Mouse (Mus musculus): Measurements from ENCODE around the gene Il16. TPM values are rescaled to one million over a fixed set of nuclear protein-coding genes. Genes with fewer than 3 reads are reported as not detected.

Gene Il16
- polyA plus RNA-seq, 1 experiment: 0.11 TPM

- H3ac ChIP-seq (ENCODE audit: control insufficient read depth, insufficient read length): no peak overlapping the region
- H3K27me3 ChIP-seq (ENCODE audit: control insufficient read depth, insufficient read depth, insufficient read length): no peaks in the 10 kb centered on the region
- H3K4me3 ChIP-seq: no peak overlapping the region
- no peak for TF ChIP-seq POLR2A (IDR thresholded peaks at IDR 0.05; ENCODE audit: insufficient read length, low read depth)
- TF ChIP-seq POLR2AphosphoS2 (IDR thresholded peaks at IDR 0.05; ENCODE audit: insufficient read length, low read depth): no peak
- no peak for TF ChIP-seq E2F4 (IDR thresholded peaks at IDR 0.05; ENCODE audit: insufficient read depth)
- TF ChIP-seq REST (IDR thresholded peaks at IDR 0.05; ENCODE audit: insufficient read depth, insufficient read length): no peak
- no peak for TF ChIP-seq MAX (IDR thresholded peaks at IDR 0.05; ENCODE audit: low read depth)
- TF ChIP-seq CEBPB (IDR thresholded peaks at IDR 0.05; ENCODE audit: insufficient read depth, poor library complexity, severe bottlenecking): no peak
- no peak for TF ChIP-seq USF1 (IDR thresholded peaks at IDR 0.05; ENCODE audit: low read depth)
- TF ChIP-seq MYOG (IDR thresholded peaks at IDR 0.05; ENCODE audit: control insufficient read depth in 1 of 3, insufficient read depth in 1 of 3, insufficient read length in 2 of 3, low read depth in 2 of 3): no peak
- TF ChIP-seq TCF12 (IDR thresholded peaks at IDR 0.05; ENCODE audit: insufficient read depth, poor library complexity, severe bottlenecking): no peak
- TF ChIP-seq TCF3 (IDR thresholded peaks at IDR 0.05; ENCODE audit: insufficient read length, low read depth): no peak
- TF ChIP-seq MYOD1 (IDR thresholded peaks at IDR 0.05; ENCODE audit: control insufficient read depth in 1 of 3, insufficient read length in 2 of 3, low read depth in 2 of 3): no peak
- no peak for TF ChIP-seq SRF (IDR thresholded peaks at IDR 0.05; ENCODE audit: control insufficient read depth, insufficient read length, low read depth)
- no peaks in the 10 kb centered on the region for H3K36me3 ChIP-seq (ENCODE audit: control insufficient read depth, insufficient read depth)
- H3K4me2 ChIP-seq (ENCODE audit: low read depth): no peak overlapping the region
- no peaks in the 10 kb centered on the region for H3K79me2 ChIP-seq (ENCODE audit: control insufficient read depth, insufficient read depth)
These were observed 18.1 kb upstream of the Il16 start for GRCm38 (mm10) chr7:83763674-83764073.

- Histone ChIP-seq H3K4me2 (ENCODE audit: low read depth) (no peak overlapping the region), H3K36me3 (ENCODE audit: control insufficient read depth, insufficient read depth) (no peaks in the 10 kb centered on the region), H3K27me3 (ENCODE audit: control insufficient read depth, insufficient read depth, insufficient read length) (no peaks in the 10 kb centered on the region), H3ac (ENCODE audit: control insufficient read depth, insufficient read length) (no peak overlapping the region), H3K79me2 (ENCODE audit: control insufficient read depth, insufficient read depth) (no peaks in the 10 kb centered on the region), H3K4me3 (no peak overlapping the region)
- no peak for TF ChIP-seq TCF3 (IDR thresholded peaks at IDR 0.05; ENCODE audit: insufficient read length, low read depth)
- no peak for TF ChIP-seq MAX (IDR thresholded peaks at IDR 0.05; ENCODE audit: low read depth)
- TF ChIP-seq MYOG (IDR thresholded peaks at IDR 0.05; ENCODE audit: control insufficient read depth in 1 of 3, insufficient read depth in 1 of 3, insufficient read length in 2 of 3, low read depth in 2 of 3): no peak
These were observed 16.8 kb upstream of the Il16 start for GRCm38 (mm10) chr7:83762336-83762735.

- Histone ChIP-seq H3K36me3 (ENCODE audit: control insufficient read depth, insufficient read depth) (no peaks in the 10 kb centered on the region), H3K4me2 (ENCODE audit: low read depth) (no peak overlapping the region), H3K79me2 (ENCODE audit: control insufficient read depth, insufficient read depth) (no peaks in the 10 kb centered on the region), H3K4me3 (no peak overlapping the region), H3K27me3 (ENCODE audit: control insufficient read depth, insufficient read depth, insufficient read length) (no peaks in the 10 kb centered on the region), H3ac (ENCODE audit: control insufficient read depth, insufficient read length) (no peak overlapping the region)
- TF ChIP-seq POLR2AphosphoS2 (IDR thresholded peaks at IDR 0.05; ENCODE audit: insufficient read length, low read depth): no peak
- no peak for TF ChIP-seq MYOD1 (IDR thresholded peaks at IDR 0.05; ENCODE audit: control insufficient read depth in 1 of 3, insufficient read length in 2 of 3, low read depth in 2 of 3)
- TF ChIP-seq MYOG (IDR thresholded peaks at IDR 0.05; ENCODE audit: control insufficient read depth in 1 of 3, insufficient read depth in 1 of 3, insufficient read length in 2 of 3, low read depth in 2 of 3): no peak
- TF ChIP-seq POLR2A (IDR thresholded peaks at IDR 0.05; ENCODE audit: insufficient read length, low read depth): no peak
- TF ChIP-seq CEBPB (IDR thresholded peaks at IDR 0.05; ENCODE audit: insufficient read depth, poor library complexity, severe bottlenecking): no peak
- TF ChIP-seq REST (IDR thresholded peaks at IDR 0.05; ENCODE audit: insufficient read depth, insufficient read length): no peak
- no peak for TF ChIP-seq TCF3 (IDR thresholded peaks at IDR 0.05; ENCODE audit: insufficient read length, low read depth)
- no peak for TF ChIP-seq E2F4 (IDR thresholded peaks at IDR 0.05; ENCODE audit: insufficient read depth)
- no peak for TF ChIP-seq MAX (IDR thresholded peaks at IDR 0.05; ENCODE audit: low read depth)
- TF ChIP-seq SRF (IDR thresholded peaks at IDR 0.05; ENCODE audit: control insufficient read depth, insufficient read length, low read depth): no peak
- no peak for TF ChIP-seq TCF12 (IDR thresholded peaks at IDR 0.05; ENCODE audit: insufficient read depth, poor library complexity, severe bottlenecking)
- TF ChIP-seq USF1 (IDR thresholded peaks at IDR 0.05; ENCODE audit: low read depth): no peak
These were observed 5.5 kb upstream of the Il16 start for GRCm38 (mm10) chr7:83751055-83751454.

GRCm38 (mm10) chr7:83748405-83748804 is 2.9 kb upstream of the Il16 start:
- no peak overlapping the region for H3K4me3 ChIP-seq
- H3K79me2 ChIP-seq (ENCODE audit: control insufficient read depth, insufficient read depth): no peaks in the 10 kb centered on the region
- TF ChIP-seq SRF (IDR thresholded peaks at IDR 0.05; ENCODE audit: control insufficient read depth, insufficient read length, low read depth): no peak
- TF ChIP-seq MYOD1 (IDR thresholded peaks at IDR 0.05; ENCODE audit: control insufficient read depth in 1 of 3, insufficient read length in 2 of 3, low read depth in 2 of 3): no peak
- TF ChIP-seq MAX (IDR thresholded peaks at IDR 0.05; ENCODE audit: low read depth): no peak
- no peak for TF ChIP-seq MYOG (IDR thresholded peaks at IDR 0.05; ENCODE audit: control insufficient read depth in 1 of 3, insufficient read depth in 1 of 3, insufficient read length in 2 of 3, low read depth in 2 of 3)
- TF ChIP-seq POLR2A (IDR thresholded peaks at IDR 0.05; ENCODE audit: insufficient read length, low read depth): no peak
- TF ChIP-seq TCF12 (IDR thresholded peaks at IDR 0.05; ENCODE audit: insufficient read depth, poor library complexity, severe bottlenecking): no peak
- TF ChIP-seq POLR2AphosphoS2 (IDR thresholded peaks at IDR 0.05; ENCODE audit: insufficient read length, low read depth): no peak
- TF ChIP-seq REST (IDR thresholded peaks at IDR 0.05; ENCODE audit: insufficient read depth, insufficient read length): no peak
- no peak for TF ChIP-seq TCF3 (IDR thresholded peaks at IDR 0.05; ENCODE audit: insufficient read length, low read depth)
- TF ChIP-seq CEBPB (IDR thresholded peaks at IDR 0.05; ENCODE audit: insufficient read depth, poor library complexity, severe bottlenecking): no peak
- no peak for TF ChIP-seq E2F4 (IDR thresholded peaks at IDR 0.05; ENCODE audit: insufficient read depth)
- TF ChIP-seq USF1 (IDR thresholded peaks at IDR 0.05; ENCODE audit: low read depth): no peak
- no peak overlapping the region for H3K4me2 ChIP-seq (ENCODE audit: low read depth)
- H3K27me3 ChIP-seq (ENCODE audit: control insufficient read depth, insufficient read depth, insufficient read length): no peaks in the 10 kb centered on the region
- no peaks in the 10 kb centered on the region for H3K36me3 ChIP-seq (ENCODE audit: control insufficient read depth, insufficient read depth)
- no peak overlapping the region for H3ac ChIP-seq (ENCODE audit: control insufficient read depth, insufficient read length)

Data from myocyte (in vitro differentiated cells).